Mouse (Mus musculus) liver, adult 2 months (tissue): ENCODE data around the gene Ift52. TPM values are rescaled to one million over a fixed set of nuclear protein-coding genes. Genes with fewer than 3 reads are reported as not detected.

Experiments used
- DNase-seq: peaks from one replicate; pipeline ENCODE4 v3.0.0-alpha.2; 2011; ENCODE audit warnings: low read depth, low spot score; ENCODE audit errors: extremely low read depth
- H3K27ac ChIP-seq: fragments of 200-500 bp; replicated peaks from 2 replicates; pipeline ENCODE4 v1.5.1; 2012; ENCODE audit warnings: low read depth, mild to moderate bottlenecking, control low read depth, inconsistent platforms, low read length; ENCODE audit not compliant: insufficient read depth
- H3K27me3 ChIP-seq: fragments of 200-500 bp; 2 replicates; pipeline ENCODE4 v1.6.1; 2012; ENCODE audit warnings: mild to moderate bottlenecking, moderate library complexity, low read length, inconsistent platforms; ENCODE audit not compliant: control insufficient read depth, insufficient read depth
- H3K36me3 ChIP-seq: fragments of 200-500 bp; 2 replicates; pipeline ENCODE4 v1.6.1; 2012; ENCODE audit warnings: low read length, inconsistent platforms; ENCODE audit not compliant: control insufficient read depth, insufficient read depth
- H3K4me1 ChIP-seq: fragments of 200-500 bp; 2 replicates; pipeline ENCODE4 v1.6.1; 2011; ENCODE audit warnings: low read length; ENCODE audit not compliant: control insufficient read depth, insufficient read depth
- H3K4me3 ChIP-seq: fragments of 200-500 bp; 2 replicates; pipeline ENCODE4 v1.5.1; 2011; ENCODE audit warnings: low read depth, mild to moderate bottlenecking, control low read depth, low read length, moderate library complexity; ENCODE audit not compliant: insufficient read depth
- H3K79me2 ChIP-seq: fragments of 200-500 bp; 2 replicates; pipeline ENCODE4 v1.6.1; 2012; ENCODE audit warnings: inconsistent platforms, mild to moderate bottlenecking, low read length, moderate library complexity; ENCODE audit not compliant: control insufficient read depth, insufficient read depth
- H3K9ac ChIP-seq: fragments of 200-500 bp; 2 replicates; pipeline ENCODE4 v1.6.1; 2012; ENCODE audit warnings: low read depth, mild to moderate bottlenecking, control low read depth, inconsistent platforms, low read length
- CTCF ChIP-seq: fragments of 200-500 bp; IDR thresholded peaks from 2 replicates; pipeline ENCODE4 v1.5.1; 2011; ENCODE audit warnings: low read depth, low read length, control low read depth
- POLR2A ChIP-seq: fragments of 200-500 bp; IDR thresholded peaks from 2 replicates; pipeline ENCODE4 v1.6.1; 2011; ENCODE audit warnings: low read length, control low read depth; ENCODE audit not compliant: insufficient read depth; ENCODE audit errors: extremely low read depth
- WGBS: fragments of 180-500 bp; shearing (Covaris S2); methylation state at CpG from one replicate; pipeline ENCODE4 v1.1.7; 2018; 5-methylcytosine and 5-hydroxymethylcytosine counted together
- polyA plus RNA-seq: library from polyadenylated mRNA; depleted of rRNA; stranded (reverse); fragments of >200 nt; gene quantifications from 2 replicates; pipeline ENCODE4 v1.2.3, GENCODE M21; 2012
- total RNA-seq: library from RNA; depleted of rRNA; stranded (reverse); fragments of >200 nt; gene quantifications from 2 replicates; pipeline ENCODE4 v1.2.3, GENCODE M21; 2014

Ift52 gene
- total and polyA plus RNA-seq, 2 experiments: 18.0 to 18.3 TPM

GRCm38 (mm10) chr2:162987218-162987617 lies 29.9 kb upstream of the Ift52 start, which contains the start of gene Sgk2:
TSS of gene Sgk2 (plus strand) at chr2:162987330.
- DNase-seq: peak; percentile 98
- no peaks in the 10 kb centered on the region for H3K36me3 ChIP-seq
- H3K27ac ChIP-seq: peak within 1 kb of the TSS; percentile 84
- 0 out of 2 replicates have a peak, but pooled peaks have one; percentile 29 for TF ChIP-seq POLR2A
- no peak for TF ChIP-seq CTCF
- peak within 1 kb of the TSS; percentile 42 for H3K4me3 ChIP-seq
- 14% methylated on average over 8 of the region's 8 CpGs for WGBS
- H3K4me1 ChIP-seq: peaks cover 36% of the 10 kb centered on the region
- H3K27me3 ChIP-seq: no peaks in the 10 kb centered on the region
- peak within 1 kb of the TSS; percentile 44 for H3K9ac ChIP-seq
- H3K79me2 ChIP-seq: peaks cover 11% of the 10 kb centered on the region; the same call in 1 of the 2 replicates

- WGBS: 66% methylated on average over 4 of the region's 4 CpGs
- H3K27ac ChIP-seq: no peak overlapping the region
- H3K36me3 ChIP-seq: peaks cover 2% of the 10 kb centered on the region; the same call in 1 of the 2 replicates
- DNase-seq: no peak
- TF ChIP-seq POLR2A (no peak), CTCF (no peak)
- H3K4me3 ChIP-seq: peak overlapping the region; percentile 42
- peaks cover 11% of the 10 kb centered on the region; the same call in 1 of the 2 replicates for H3K79me2 ChIP-seq
- no peaks in the 10 kb centered on the region for H3K27me3 ChIP-seq
- no peak overlapping the region for H3K9ac ChIP-seq
- peaks cover 43% of the 10 kb centered on the region for H3K4me1 ChIP-seq
Observed at GRCm38 (mm10) chr2:162988235-162988634, 28.9 kb upstream of the Ift52 start.

GRCm38 (mm10) chr2:162991394-162992083 lies 25.6 kb upstream of the Ift52 start:
- WGBS: 44% methylated on average over 6 of the region's 6 CpGs
- Histone ChIP-seq H3K27ac (peak overlapping the region; percentile 87), H3K36me3 (peaks cover 9% of the 10 kb centered on the region), H3K9ac (peak overlapping the region; percentile 48), H3K79me2 (peaks cover 11% of the 10 kb centered on the region; the same call in 1 of the 2 replicates), H3K4me1 (peaks cover 36% of the 10 kb centered on the region), H3K4me3 (no peak overlapping the region), H3K27me3 (no peaks in the 10 kb centered on the region)
- DNase-seq: no peak
- no peak for TF ChIP-seq POLR2A
- peak; percentile 46 for TF ChIP-seq CTCF

GRCm38 (mm10) chr2:162992084-162992437 lies 25.1 kb upstream of the Ift52 start:
- H3K4me1 ChIP-seq: peaks cover 31% of the 10 kb centered on the region
- H3K4me3 ChIP-seq: no peak overlapping the region
- peak; percentile 92 for DNase-seq
- no peaks in the 10 kb centered on the region for H3K27me3 ChIP-seq
- H3K27ac ChIP-seq: peak overlapping the region; percentile 87
- peaks cover 11% of the 10 kb centered on the region; the same call in 1 of the 2 replicates for H3K79me2 ChIP-seq
- TF ChIP-seq CTCF (no peak), POLR2A (no peak)
- peaks cover 9% of the 10 kb centered on the region for H3K36me3 ChIP-seq
- H3K9ac ChIP-seq: peak overlapping the region; percentile 48; the same call in 1 of the 2 replicates

- WGBS: 72% methylated on average over 9 of the region's 9 CpGs
- Histone ChIP-seq H3K9ac (no peak overlapping the region), H3K79me2 (peaks cover 9% of the 10 kb centered on the region; the same call in 1 of the 2 replicates), H3K4me1 (peaks cover 27% of the 10 kb centered on the region), H3K36me3 (peaks cover 11% of the 10 kb centered on the region), H3K4me3 (no peak overlapping the region), H3K27ac (no peak overlapping the region), H3K27me3 (no peaks in the 10 kb centered on the region)
- no peak for TF ChIP-seq CTCF
- no peak for TF ChIP-seq POLR2A
- no peak for DNase-seq
Observed at GRCm38 (mm10) chr2:162993881-162994616, 23.1 kb upstream of the Ift52 start.
